Mouse (Mus musculus) gonadal fat pad, adult 2 months (tissue): Measurements from ENCODE around the gene Gm45062. TPM values are rescaled to one million over a fixed set of nuclear protein-coding genes. Genes with fewer than 3 reads are reported as not detected.

Experiments used
- DNase-seq: peaks from one replicate; pipeline ENCODE4 v3.0.0-alpha.2; 2012; ENCODE audit warnings: low read depth
- polyA plus RNA-seq: library from polyadenylated mRNA; depleted of rRNA; stranded (reverse); fragments of >200 nt; gene quantifications from 2 replicates; pipeline ENCODE4 v1.2.3, GENCODE M21; 2012

The Gm45062 gene
- polyA plus RNA-seq, 1 experiment: 1.5 TPM

DNA sequence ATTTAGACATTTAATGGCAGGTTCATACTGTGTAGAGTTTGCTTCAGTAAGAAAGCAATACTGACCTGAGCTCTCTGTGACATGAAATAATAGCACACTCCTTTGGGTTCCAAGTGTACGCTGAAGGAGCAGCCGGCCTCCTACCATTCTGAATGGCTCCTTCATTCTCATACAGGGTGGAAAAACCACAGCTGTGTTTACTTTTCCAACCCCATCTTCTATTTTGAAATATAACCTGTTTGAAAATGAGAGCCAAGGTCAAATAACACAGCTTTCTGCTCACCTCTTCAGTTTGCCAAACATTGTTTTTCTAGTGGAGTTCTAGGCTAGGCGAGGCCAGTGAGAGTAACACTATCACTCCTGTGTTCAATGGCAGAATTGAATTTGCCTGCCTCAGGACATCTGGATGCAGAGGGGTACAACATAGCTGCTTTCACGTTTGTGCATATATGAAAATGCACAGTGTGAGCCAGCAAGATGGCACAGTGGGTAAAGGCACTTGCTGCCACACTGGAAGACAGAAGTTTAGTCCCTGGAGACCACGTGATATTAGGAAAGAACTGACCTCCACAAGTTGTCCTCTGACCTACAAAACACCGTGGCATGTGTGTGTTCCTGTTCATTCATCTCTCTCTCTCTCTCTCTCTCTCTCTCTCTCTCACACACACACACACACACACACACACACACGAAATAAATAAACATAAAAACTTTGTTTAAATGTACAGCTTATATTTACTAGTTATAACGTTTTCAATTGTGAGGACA lies 157.7 kb downstream of the Gm45062 start:
- no peak for DNase-seq

GRCm38 (mm10) chr6:8419485-8420186 lies 160.4 kb downstream of the Gm45062 start:
- DNase-seq: no peak

DNA sequence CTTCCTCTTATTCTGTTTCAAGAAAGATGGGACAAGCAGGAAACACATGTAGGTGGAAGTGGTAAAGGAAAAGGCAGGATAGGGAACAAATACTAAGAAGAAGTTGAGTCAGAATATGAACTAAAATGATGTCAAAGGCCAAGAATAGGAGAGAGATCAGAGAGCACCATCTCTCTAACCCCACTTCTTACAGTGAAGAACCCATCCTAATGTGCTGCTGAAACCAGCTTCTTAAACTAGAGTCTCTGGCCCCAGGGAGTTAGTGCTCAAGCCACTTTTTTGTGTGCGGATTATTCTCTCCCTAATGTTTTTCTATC lies 160.9 kb downstream of the Gm45062 start:
- no peak for DNase-seq

GRCm38 (mm10) chr6:8421421-8421820 lies 162.2 kb downstream of the Gm45062 start:
- DNase-seq: no peak

- no peak for DNase-seq
Measured at GRCm38 (mm10) chr6:8421959-8422581, 162.8 kb downstream of the Gm45062 start.

- no peak for DNase-seq
Measured at GRCm38 (mm10) chr6:8423142-8423541, 163.9 kb downstream of the Gm45062 start.

DNA sequence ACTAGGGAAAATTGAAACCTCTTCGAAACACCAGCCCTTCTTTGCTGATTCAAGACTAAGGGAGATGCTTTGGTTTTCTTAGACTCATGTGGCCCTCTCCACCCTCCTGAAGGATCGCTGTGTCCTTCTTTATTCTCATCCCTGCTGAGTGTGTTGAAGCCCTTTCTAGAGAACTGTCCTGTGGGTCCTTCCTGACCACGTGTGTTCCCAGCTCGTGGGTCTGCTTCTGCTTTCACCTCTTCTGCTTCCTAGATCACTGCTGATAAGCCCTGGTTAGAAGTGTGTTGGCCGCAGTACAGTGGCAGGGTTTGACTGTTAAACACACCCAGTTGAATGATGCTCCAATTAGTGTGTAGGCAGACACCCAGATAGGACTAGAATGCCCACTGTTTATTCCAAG lies 168.4 kb downstream of the Gm45062 start:
- DNase-seq: no peak

- DNase-seq: no peak
Measured at GRCm38 (mm10) chr6:8430610-8431234, 171.5 kb downstream of the Gm45062 start.

GRCm38 (mm10) chr6:8433179-8433578 lies 173.9 kb downstream of the Gm45062 start:
- no peak for DNase-seq

DNA sequence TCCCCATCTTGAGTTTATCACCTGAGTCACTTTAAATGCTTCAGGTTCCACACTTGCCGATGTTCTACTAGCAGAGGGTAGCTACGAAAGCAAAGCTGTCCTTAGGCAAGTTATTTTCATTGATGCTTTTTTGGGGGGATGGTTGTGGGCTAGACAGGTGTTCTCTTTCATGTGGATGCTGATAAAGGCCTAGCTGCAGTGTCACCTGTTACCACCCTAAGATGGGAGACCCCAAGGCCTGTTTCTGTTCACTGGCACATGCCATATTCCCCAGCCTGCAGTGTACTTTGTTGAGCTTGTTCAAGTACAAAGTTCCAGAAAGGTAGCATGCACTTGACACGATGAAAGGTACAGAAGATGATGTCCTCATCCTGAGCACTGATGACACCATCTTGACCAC lies 178.7 kb downstream of the Gm45062 start:
- DNase-seq: no peak

DNA sequence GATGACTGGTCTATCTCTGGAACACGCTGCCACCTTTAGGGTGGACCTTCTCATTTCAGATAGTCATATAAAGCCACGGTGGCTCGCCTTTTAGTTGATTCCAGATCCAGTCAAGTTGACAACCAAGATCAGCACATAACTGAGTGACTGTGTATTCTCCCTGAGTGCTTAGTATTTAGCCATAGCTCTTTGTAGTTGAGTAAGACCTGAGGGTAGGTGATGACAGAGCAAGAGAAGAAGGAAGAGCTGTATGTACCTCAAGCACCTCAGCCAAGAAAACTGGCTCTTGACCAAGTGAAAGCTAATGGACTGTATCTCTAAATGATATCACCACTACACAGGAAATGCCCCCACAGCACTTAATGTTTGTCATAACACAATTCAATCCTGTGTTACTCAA lies 182.6 kb downstream of the Gm45062 start:
- peak; percentile 1 for DNase-seq

DNA sequence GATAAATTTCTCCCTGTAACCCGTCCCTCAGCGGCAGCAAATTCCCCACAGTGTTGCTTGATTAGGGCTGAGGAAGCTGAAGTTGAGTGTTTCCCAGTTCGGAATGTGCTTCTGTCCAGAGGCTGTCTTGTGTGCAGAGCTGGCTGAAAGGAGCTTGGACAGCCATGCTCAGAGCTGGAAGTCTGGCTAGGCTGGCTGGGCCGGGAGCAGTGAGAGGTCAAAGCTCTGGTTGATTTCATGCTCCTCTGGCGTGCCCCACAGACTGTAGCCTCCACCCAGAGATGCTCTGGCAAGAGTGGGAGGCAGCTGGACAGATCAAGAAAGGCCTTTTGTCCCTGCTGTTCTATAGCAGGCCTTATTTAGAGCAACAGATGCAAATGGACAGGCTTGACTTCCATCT lies 187.5 kb downstream of the Gm45062 start:
- no peak for DNase-seq

DNA sequence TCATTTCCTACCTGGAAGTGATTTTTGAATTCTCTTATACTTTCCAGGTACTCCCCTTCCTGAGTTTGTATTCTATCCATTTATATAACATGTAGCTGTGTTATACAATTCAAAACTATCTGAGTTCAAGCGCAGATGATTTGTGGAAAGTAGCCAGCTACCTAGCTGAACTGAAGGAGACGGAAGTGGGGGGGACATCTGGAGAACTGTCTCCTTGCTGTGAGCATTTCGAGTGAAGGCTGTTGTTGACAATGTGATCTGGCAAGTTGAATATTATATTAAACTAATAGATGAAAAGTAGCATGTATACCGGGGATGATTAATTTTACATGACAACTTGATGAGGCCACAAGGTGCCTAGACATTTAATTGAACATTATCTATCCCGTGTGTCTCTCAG lies 196.3 kb downstream of the Gm45062 start:
- DNase-seq: no peak

- no peak for DNase-seq
Measured at GRCm38 (mm10) chr6:8458596-8458995, 199.3 kb downstream of the Gm45062 start.

DNA sequence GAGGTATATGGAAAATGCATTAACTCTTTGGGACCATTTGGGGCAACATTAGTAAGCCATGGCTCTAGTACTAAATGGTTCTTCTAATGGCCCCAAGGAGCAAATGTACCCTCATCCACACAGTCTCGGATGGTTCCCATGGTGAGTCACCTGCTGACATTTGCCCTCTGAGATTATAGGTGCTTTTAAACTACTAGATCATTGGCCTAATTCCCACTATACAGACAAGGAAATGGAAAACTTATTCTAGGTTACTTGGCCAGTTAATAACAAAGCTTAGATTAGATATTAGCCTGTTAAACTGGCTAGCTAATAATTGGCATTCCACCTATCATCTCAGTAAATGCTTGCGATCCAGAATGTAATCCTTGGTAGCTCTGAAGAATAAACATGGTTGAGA lies 203.2 kb downstream of the Gm45062 start:
- no peak for DNase-seq

DNA sequence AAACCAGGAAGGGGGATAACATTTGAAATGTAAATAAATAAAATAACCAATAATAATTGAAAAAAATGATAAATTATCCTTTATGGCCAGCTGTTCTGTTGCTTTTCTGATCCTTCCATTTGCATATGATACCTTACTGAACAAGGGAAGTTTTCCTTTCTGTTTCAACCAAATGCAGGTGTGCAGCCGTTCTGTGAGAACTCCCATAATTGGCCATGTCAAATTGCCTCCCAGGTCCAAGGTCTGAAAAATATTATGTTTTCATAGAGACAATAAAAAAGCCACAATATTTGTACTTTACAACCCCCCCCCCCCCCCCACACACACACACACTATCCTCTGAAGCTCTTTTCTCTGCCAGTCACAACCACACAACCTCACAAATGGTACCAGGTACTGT lies 206.1 kb downstream of the Gm45062 start:
- DNase-seq: no peak

- no peak for DNase-seq
Measured at GRCm38 (mm10) chr6:8465985-8466384, 206.7 kb downstream of the Gm45062 start.

- no peak for DNase-seq
Measured at GRCm38 (mm10) chr6:8467667-8468337, 208.6 kb downstream of the Gm45062 start.

- DNase-seq: no peak
Measured at GRCm38 (mm10) chr6:8469918-8470317, 210.7 kb downstream of the Gm45062 start.

DNA sequence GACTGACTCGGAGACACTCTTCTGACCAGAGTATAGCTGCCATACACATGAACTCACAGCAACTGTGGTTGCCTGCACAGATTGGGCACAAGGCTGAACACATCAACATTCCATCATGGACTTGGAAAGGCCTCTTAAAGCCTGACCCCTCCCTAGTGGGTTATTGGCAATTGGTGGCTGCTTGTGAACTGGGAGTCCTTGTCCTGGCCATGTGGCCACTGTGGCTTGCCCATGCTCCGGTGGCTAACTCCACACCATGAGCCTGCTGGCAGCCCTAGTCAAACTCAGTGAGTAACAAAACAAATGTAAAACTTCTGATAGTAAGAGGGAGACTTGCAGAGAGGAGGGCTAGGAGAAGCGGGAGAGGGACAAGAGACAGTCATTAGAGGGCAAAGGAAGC lies 212.9 kb downstream of the Gm45062 start:
- no peak for DNase-seq

DNA sequence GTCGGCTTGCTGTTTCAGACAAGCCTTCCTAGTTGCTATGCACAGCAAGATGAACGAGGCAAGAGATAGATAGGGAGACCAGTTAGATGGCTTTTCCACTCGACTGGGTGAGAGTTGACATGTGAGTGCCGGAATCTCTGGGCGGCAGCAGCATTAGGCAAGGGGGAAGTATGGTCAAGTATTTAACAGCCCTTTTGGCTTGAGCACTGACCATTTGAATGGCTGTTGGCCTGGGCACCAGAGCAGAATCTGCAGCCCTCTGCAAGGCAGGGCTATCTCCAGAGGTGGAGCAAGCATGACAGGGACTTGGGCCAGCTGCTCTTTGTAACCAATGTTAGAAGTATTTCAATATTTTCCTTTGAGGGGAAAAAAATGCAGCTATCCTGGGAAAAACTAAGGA lies 213.7 kb downstream of the Gm45062 start:
- no peak for DNase-seq

- no peak for DNase-seq
Measured at GRCm38 (mm10) chr6:8473498-8473897, 214.2 kb downstream of the Gm45062 start.
